Mouse (Mus musculus) erythroblast, embryonic 14.5 days (primary cell): ENCODE results near the gene Inhbc.

Source experiments
- GATA1 ChIP-seq: IDR thresholded peaks from 2 replicates; pipeline ENCODE4 v1.6.1; 2012; ENCODE audit warnings: low read length, inconsistent platforms, mixed read lengths
- TAL1 ChIP-seq: IDR thresholded peaks from 3 replicates; pipeline ENCODE4 v1.6.1; 2012; ENCODE audit warnings: low read length, inconsistent platforms, mixed read lengths

DNA sequence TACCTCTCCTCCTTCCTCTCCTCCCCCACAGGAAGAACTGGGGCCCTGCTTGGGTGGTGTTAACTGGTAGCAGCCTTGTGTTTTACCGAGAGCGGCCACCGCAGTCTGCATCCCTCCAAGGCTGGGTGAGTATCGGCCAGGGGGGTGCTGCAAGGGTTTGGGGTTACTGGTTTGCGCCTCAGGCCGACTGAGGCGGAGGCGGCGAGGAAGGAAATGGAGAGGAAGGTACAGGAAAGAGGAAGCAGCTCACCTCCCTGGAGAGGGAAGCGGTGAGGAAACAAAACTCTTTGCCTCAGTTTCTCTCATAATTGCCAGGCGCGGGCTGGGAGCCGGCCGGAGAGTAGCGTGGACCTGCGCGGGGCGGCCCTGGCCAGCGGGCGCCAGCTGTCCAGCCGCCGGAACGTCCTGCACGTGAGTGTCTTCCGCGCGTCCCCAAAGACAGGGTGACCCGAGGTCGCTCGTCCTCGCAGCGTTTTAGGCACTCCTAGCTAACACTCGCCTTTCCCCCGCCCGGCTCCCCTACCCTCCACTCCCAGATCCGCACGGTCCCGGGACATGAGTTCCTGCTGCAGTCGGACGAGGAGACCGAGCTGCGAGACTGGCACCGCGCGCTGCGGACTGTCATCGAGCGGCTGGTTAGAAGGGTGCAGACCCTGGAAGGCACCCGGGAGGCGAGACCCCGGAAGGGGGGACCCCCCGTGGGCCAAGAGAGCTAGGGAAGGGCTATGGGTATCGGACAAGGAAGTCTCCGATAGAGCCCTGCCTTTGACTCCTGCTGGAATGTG lies 44.0 kb downstream of the Inhbc start:
- TF ChIP-seq TAL1 (no peak), GATA1 (no peak)
